Mouse (Mus musculus) limb, embryonic 14.5 days (tissue): ENCODE results near the gene Pogz. TPM values are rescaled to one million over a fixed set of nuclear protein-coding genes. Genes with fewer than 3 reads are reported as not detected.

Experiments
- ATAC-seq: fragments of 200-750 bp; cut with Nextera tagmentation; 2 replicates; pipeline ENCODE4 v1.8.0; 2017; ENCODE audit warnings: low read depth, moderate number of reproducible peaks, moderate TSS enrichment; ENCODE audit not compliant: low FRiP score
- DNase-seq: peaks from one replicate; pipeline ENCODE4 v3.0.0-alpha.2; 2015; ENCODE audit warnings: low spot score
- H3K27ac ChIP-seq: fragments of 300-500 bp; sonication (generic); replicated peaks from 2 replicates; pipeline ENCODE4 v1.5.1; 2014; ENCODE audit warnings: low read depth, mild to moderate bottlenecking, low read length, moderate library complexity, mixed read lengths
- H3K27me3 ChIP-seq: fragments of 300-500 bp; sonication (generic); 2 replicates; pipeline ENCODE4 v1.6.1; 2014; ENCODE audit warnings: low read length, mixed read lengths; ENCODE audit not compliant: control insufficient read depth, insufficient read depth
- H3K36me3 ChIP-seq: fragments of 300-500 bp; sonication (generic); 2 replicates; pipeline ENCODE4 v1.6.1; 2014; ENCODE audit warnings: mild to moderate bottlenecking, low read length, moderate library complexity, mixed read lengths; ENCODE audit not compliant: control insufficient read depth, insufficient read depth
- H3K4me1 ChIP-seq: fragments of 300-500 bp; sonication (generic); 2 replicates; pipeline ENCODE4 v1.6.1; 2014; ENCODE audit warnings: antibody characterized with exemption, low read length, mixed read lengths; ENCODE audit not compliant: control insufficient read depth, insufficient read depth
- H3K4me2 ChIP-seq: fragments of 300-500 bp; sonication (generic); replicated peaks from 2 replicates; pipeline ENCODE4 v1.6.1; 2014; ENCODE audit warnings: low read depth, mild to moderate bottlenecking, low read length, moderate library complexity; ENCODE audit not compliant: severe bottlenecking
- H3K4me3 ChIP-seq: fragments of 300-500 bp; sonication (generic); replicated peaks from 2 replicates; pipeline ENCODE4 v1.5.1; 2014; ENCODE audit warnings: low read length
- H3K9ac ChIP-seq: fragments of 300-500 bp; sonication (generic); 2 replicates; pipeline ENCODE4 v1.6.1; 2014; ENCODE audit warnings: mild to moderate bottlenecking, low read depth, low read length, moderate library complexity; ENCODE audit not compliant: severe bottlenecking
- H3K9me3 ChIP-seq: fragments of 300-500 bp; sonication (generic); 2 replicates; pipeline ENCODE4 v1.6.1; 2016; ENCODE audit warnings: low read length; ENCODE audit not compliant: control insufficient read depth
- POLR2A ChIP-seq: fragments of 200-500 bp; IDR thresholded peaks from 2 replicates; pipeline ENCODE4 v1.8.0; 2012; ENCODE audit warnings: inconsistent platforms, mild to moderate bottlenecking, moderate library complexity, borderline replicate concordance; ENCODE audit not compliant: insufficient read depth, insufficient read length; ENCODE audit errors: extremely low read depth
- WGBS: fragments of 180-500 bp; shearing (Covaris S2); extraction: QIAGEN DNeasy Blood & Tissue Kit; methylation state at CpG from one replicate; pipeline ENCODE4 v1.1.7; 2014; 5-methylcytosine and 5-hydroxymethylcytosine counted together
- polyA plus RNA-seq, 2 experiments: library from polyadenylated mRNA; depleted of rRNA in 1 of 2; stranded (reverse) in 1 of 2; unstranded in 1 of 2; fragments of >200 nt; fragmentation: Nextera tagmentation in 1 of 2; extraction: Ambion mirVana in 1 of 2; gene quantifications; 2 replicates each; pipeline versions ENCODE4 v1.2.1 to v1.2.3; 2012 to 2014

Pogz gene
- polyA plus RNA-seq, 2 experiments = 19.6 to 45.8 TPM

DNA sequence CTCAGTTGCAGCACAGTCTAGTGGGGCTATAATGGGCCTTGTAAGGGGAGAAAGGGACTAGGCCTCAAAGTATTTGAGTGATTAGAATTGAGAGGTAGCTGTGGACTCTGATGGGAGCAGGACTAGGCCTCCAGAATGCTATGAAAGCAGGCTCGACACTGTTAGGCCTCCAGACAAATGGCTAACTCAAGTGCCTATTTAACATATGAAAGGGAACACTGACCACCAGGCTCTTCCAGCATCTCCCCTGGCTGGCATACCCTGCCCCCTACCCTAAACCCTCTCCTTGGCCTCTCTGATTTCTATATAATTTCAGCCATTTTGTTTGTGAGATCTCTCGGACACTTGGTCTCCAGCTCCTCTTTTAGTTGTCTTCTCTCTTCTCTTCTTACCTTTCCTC is 43.0 kb upstream of the Pogz start:
- Histone ChIP-seq H3K36me3 (no peaks in the 10 kb centered on the region), H3K27me3 (no peaks in the 10 kb centered on the region), H3K9ac (no peak overlapping the region), H3K4me2 (no peak overlapping the region), H3K27ac (no peak overlapping the region), H3K4me3 (no peak overlapping the region), H3K4me1 (no peaks in the 10 kb centered on the region), H3K9me3 (no peaks in the 10 kb centered on the region)
- DNase-seq = no peak
- TF ChIP-seq POLR2A = no peak
- WGBS = 73% methylated on average over 2 of the region's 2 CpGs
- no peak for ATAC-seq

DNA sequence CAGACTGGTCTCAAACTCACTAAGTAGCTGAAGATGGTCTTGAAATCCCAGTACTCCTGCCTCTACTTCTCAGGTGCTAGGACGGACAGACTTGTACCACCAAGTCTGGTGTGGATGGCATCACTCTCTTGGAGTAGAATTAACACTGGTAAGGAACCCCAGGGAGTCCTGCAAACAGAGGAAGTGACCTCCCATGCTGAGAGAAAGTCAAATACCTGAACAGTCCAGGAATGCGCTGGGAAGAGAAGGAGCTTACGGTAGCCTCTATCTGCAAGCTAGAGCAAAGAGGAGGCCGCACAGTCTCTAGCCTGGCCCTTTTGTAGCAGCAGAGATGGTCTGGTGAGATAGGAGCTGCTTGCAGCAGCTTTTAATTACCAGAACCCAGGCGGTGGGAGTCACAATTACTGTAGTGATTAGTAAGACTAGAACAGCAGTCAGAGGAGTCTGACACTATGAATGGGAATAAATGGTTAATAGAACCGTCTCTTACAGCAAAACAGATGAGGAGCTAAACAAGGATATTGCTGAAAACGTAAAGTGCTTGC is 41.7 kb upstream of the Pogz start:
- WGBS = 41% methylated on average over 7 of the region's 7 CpGs
- DNase-seq (no peak), ATAC-seq (no peak)
- H3K9me3 ChIP-seq = no peaks in the 10 kb centered on the region
- H3K36me3 ChIP-seq = no peaks in the 10 kb centered on the region
- no peaks in the 10 kb centered on the region for H3K27me3 ChIP-seq
- H3K4me2 ChIP-seq = no peak overlapping the region
- H3K4me1 ChIP-seq = no peaks in the 10 kb centered on the region
- H3K27ac ChIP-seq = no peak overlapping the region
- no peak for TF ChIP-seq POLR2A
- H3K9ac ChIP-seq = no peak overlapping the region
- no peak overlapping the region for H3K4me3 ChIP-seq

GRCm38 (mm10) chr3:94796181-94796580 is 41.2 kb upstream of the Pogz start:
- H3K9me3 ChIP-seq = no peaks in the 10 kb centered on the region
- no peaks in the 10 kb centered on the region for H3K4me1 ChIP-seq
- H3K4me3 ChIP-seq = no peak overlapping the region
- DNase-seq = no peak
- no peak overlapping the region for H3K4me2 ChIP-seq
- no peaks in the 10 kb centered on the region for H3K27me3 ChIP-seq
- TF ChIP-seq POLR2A = no peak
- H3K9ac ChIP-seq = no peak overlapping the region
- ATAC-seq = no peak
- no peaks in the 10 kb centered on the region for H3K36me3 ChIP-seq
- H3K27ac ChIP-seq = no peak overlapping the region

GRCm38 (mm10) chr3:94804146-94804545 is 33.2 kb upstream of the Pogz start:
- ATAC-seq = no peak
- TF ChIP-seq POLR2A = no peak
- Histone ChIP-seq H3K9me3 (no peaks in the 10 kb centered on the region), H3K4me1 (peaks cover 8% of the 10 kb centered on the region; the same call in 1 of the 2 replicates), H3K4me2 (0 out of 2 replicates have a peak overlapping the region, but pooled peaks have one; percentile 2), H3K27me3 (no peaks in the 10 kb centered on the region), H3K36me3 (no peaks in the 10 kb centered on the region), H3K27ac (peak overlapping the region; percentile 56; the same call in 1 of the 2 replicates), H3K4me3 (no peak overlapping the region), H3K9ac (no peak overlapping the region)
- WGBS = 13% methylated on average over 10 of the region's 10 CpGs
- DNase-seq = no peak

- no peaks in the 10 kb centered on the region for H3K9me3 ChIP-seq
- DNase-seq = no peak
- peaks cover 8% of the 10 kb centered on the region; the same call in 1 of the 2 replicates for H3K4me1 ChIP-seq
- no peak overlapping the region for H3K9ac ChIP-seq
- H3K4me3 ChIP-seq = no peak overlapping the region
- no peak for TF ChIP-seq POLR2A
- ATAC-seq = no peak
- 83% methylated on average over 4 of the region's 4 CpGs for WGBS
- peak overlapping the region; percentile 56; the same call in 1 of the 2 replicates for H3K27ac ChIP-seq
- no peaks in the 10 kb centered on the region for H3K36me3 ChIP-seq
- H3K4me2 ChIP-seq = 0 out of 2 replicates have a peak overlapping the region, but pooled peaks have one; percentile 2
- H3K27me3 ChIP-seq = no peaks in the 10 kb centered on the region
Observed at GRCm38 (mm10) chr3:94804976-94805375, 32.4 kb upstream of the Pogz start.

GRCm38 (mm10) chr3:94808296-94808695 is 29.1 kb upstream of the Pogz start:
- Histone ChIP-seq H3K27ac (no peak overlapping the region), H3K4me3 (no peak overlapping the region), H3K4me1 (peaks cover 8% of the 10 kb centered on the region; the same call in 1 of the 2 replicates), H3K9ac (no peak overlapping the region), H3K9me3 (no peaks in the 10 kb centered on the region), H3K27me3 (no peaks in the 10 kb centered on the region), H3K4me2 (no peak overlapping the region), H3K36me3 (no peaks in the 10 kb centered on the region)
- ATAC-seq = no peak
- 96% methylated on average over 1 of the region's 1 CpGs for WGBS
- no peak for DNase-seq
- TF ChIP-seq POLR2A = no peak
